Mouse (Mus musculus): ENCODE data around the gene Nek11. TPM values are rescaled to one million over a fixed set of nuclear protein-coding genes. Genes with fewer than 3 reads are reported as not detected.

Gene Nek11
- 0.64 and 0.74 TPM in 2 replicates for polyA plus RNA-seq (2021; fragmentation: Nextera tagmentation)
- long read RNA-seq, experiment 1, partial matches to known transcripts: 2 of 4 reads
- long read RNA-seq, experiment 1, other reads (novel, unspliced or antisense): 2 of 4 reads
- long read RNA-seq, experiment 2, partial matches to known transcripts: 2 of 5 reads
- long read RNA-seq, experiment 2, other reads (novel, unspliced or antisense): 3 of 5 reads

DNA sequence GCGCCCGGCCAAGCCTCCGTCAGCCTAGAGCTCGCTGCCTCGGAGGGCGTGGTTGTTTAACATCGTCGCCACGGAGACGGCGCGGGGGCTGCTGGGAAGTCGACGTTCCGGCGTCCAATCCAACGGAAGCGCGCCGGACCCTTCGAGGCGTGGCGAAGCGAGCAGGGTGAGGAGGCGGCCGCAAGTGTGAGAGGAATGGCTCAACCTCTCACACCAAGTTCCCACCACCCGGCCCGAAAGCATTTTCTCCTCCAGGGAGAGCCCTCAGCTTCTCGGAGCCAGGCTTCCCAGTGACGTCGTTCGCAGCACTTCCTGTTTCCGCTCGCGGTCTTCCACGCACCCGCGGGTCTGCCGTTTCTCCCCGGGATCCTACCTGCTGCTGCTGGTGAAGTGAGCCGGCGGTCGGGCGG is at the start of gene Nek11, which contains the start of gene Aste1:
Gene Nek11, minus strand, starts transcription at position 307 of the 410 bp plus-strand sequence.
Gene Aste1, plus strand, starts transcription at position 175 of the 410 bp plus-strand sequence.

DNA sequence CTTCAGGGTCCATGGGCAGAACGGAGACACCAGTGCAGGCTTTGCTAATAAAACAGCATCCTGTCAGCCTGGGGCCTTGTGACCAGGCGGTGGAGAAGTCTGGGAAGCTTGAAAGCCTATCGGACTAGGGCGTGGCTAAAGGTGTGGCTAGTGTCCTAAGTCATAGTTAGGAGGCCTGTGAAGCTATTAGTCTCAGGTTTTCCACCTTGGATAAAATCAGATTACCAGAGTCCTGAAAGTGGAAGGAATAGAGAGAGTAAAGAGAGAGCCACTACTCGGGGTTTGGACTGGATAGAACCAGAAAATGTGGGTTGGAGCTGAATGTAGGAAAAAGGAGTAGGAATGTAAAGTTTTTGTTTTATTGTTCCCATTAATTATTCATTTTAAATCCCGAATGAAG is 250.3 kb downstream of the Nek11 start, which contains the start of gene 1700080E11Rik:
Gene 1700080E11Rik, minus strand, starts transcription at position 101 of the 400 bp plus-strand sequence.

GRCm38 (mm10) chr9:105131253-105132001 is 263.9 kb downstream of the Nek11 start, which contains the start of gene Nudt16:
Gene Nudt16, minus strand, starts transcription at chr9:105131824.

Other genes with a start within 250 kb of the Nek11 start
- gene Aste1, start 132 bp downstream of the Nek11 start, polyA plus RNA-seq (2021; fragmentation: Nextera tagmentation): 5.0 and 5.8 TPM in 2 replicates
- 65.1 and 75.6 TPM in 2 replicates for gene Atp2c1, start 131.8 kb upstream of the Nek11 start, polyA plus RNA-seq (2021; fragmentation: Nextera tagmentation)
- 19.0 and 19.7 TPM in 2 replicates for gene Pik3r4, start 247.5 kb upstream of the Nek11 start, polyA plus RNA-seq (2021; fragmentation: Nextera tagmentation)